ENCODE assay signal across 18 mouse cellular contexts in genomic region chr14:118864905-118865304, GRCm38 (mm10).
A peak's percentile ranks its signal among the peaks of the same experiment; 100 is the strongest.
DNase-seq lines count a peak whose midpoint lies in the region; ATAC-seq and TF ChIP-seq lines count a peak whose summit lies in the region.
"Had no signal": no experiment of that assay in that cellular context is flagged by ENCODE, and none has a peak within 500 bp of the region (broad histone marks: within the 10 kb centered on the region; RNA-seq: fewer than 3 reads in every experiment).

No protein-coding gene starts in this region.

- peak; percentile 87 for ATAC-seq in activated CD4-positive, CD25-positive, alpha-beta regulatory T cell, adult 4 months
- no peak for ATAC-seq in hindbrain, embryonic 11.5 days (ENCODE audit: low FRiP score)
- ATAC-seq: forebrain, embryonic 13.5 days; forebrain, postnatal 0 days; intestine, postnatal 0 days had no signal

- no peaks in the 10 kb centered on the region for H3K27me3 ChIP-seq in hindbrain, embryonic 11.5 days (ENCODE audit: control insufficient read depth, insufficient read depth, low read length)
- H3K27me3 ChIP-seq: forebrain, embryonic 13.5 days had no signal

- intact Hi-C loops in gastrocnemius, adult 2 months (cut with DNase I), result no loop called here

- DNase-seq in CD4-positive, CD25-positive, alpha-beta regulatory T cell, adult 2 months (ENCODE audit: low read depth, low spot score), result peak; percentile 51
- DNase-seq in CD8-positive naive resting alpha-beta T cell, adult 2 months (ENCODE audit: low read depth in 2 of 2, low spot score in 2 of 2), result peak; percentile 9 to 48
- DNase-seq in urinary bladder, adult 2 months (ENCODE audit: low spot score), result no peak
- no peak for DNase-seq in gastrocnemius, adult 2 months
- no peak for DNase-seq in hindbrain, embryonic 11.5 days (ENCODE audit: low spot score)
- DNase-seq: adrenal gland, adult 8-10 months; adrenal gland, postnatal 36 days; cerebellum, adult 2 months; cerebellum, postnatal 10 days; forebrain, postnatal 0 days; gastrocnemius, postnatal 25 days; heart, postnatal 10 days had no signal

- no peaks in the 10 kb centered on the region for H3K4me1 ChIP-seq in hindbrain, embryonic 11.5 days (replicated peaks; ENCODE audit: control insufficient read depth, insufficient read depth, low read length)
- H3K4me1 ChIP-seq: heart, embryonic 10.5 days had no signal

- H3K9ac ChIP-seq in hindbrain, embryonic 11.5 days (ENCODE audit: low read depth, low read length), result no peak overlapping the region
- H3K9ac ChIP-seq: forebrain, embryonic 13.5 days; forebrain, postnatal 0 days; hindbrain, embryonic 14.5 days had no signal

- TF ChIP-seq CTCF in gastrocnemius, adult 2 months (IDR thresholded peaks at IDR 0.05), result no peak

- no peaks in the 10 kb centered on the region for H3K36me3 ChIP-seq in hindbrain, embryonic 11.5 days (ENCODE audit: control insufficient read depth, insufficient read depth, low read length)
- H3K36me3 ChIP-seq: embryonic facial prominence, embryonic 10.5 days; heart, embryonic 10.5 days had no signal

- H3K4me2 ChIP-seq in hindbrain, embryonic 11.5 days (replicated peaks; ENCODE audit: low read depth, low read length), result no peak overlapping the region
- H3K4me2 ChIP-seq: forebrain, embryonic 13.5 days; hindbrain, embryonic 14.5 days had no signal

- H3K27ac ChIP-seq in gastrocnemius, adult 2 months, result no peak overlapping the region
- H3K27ac ChIP-seq in hindbrain, embryonic 11.5 days (ENCODE audit: low read depth, low read length), result no peak overlapping the region
- H3K27ac ChIP-seq: embryonic facial prominence, embryonic 10.5 days; forebrain, embryonic 13.5 days; heart, embryonic 10.5 days; hindbrain, embryonic 14.5 days had no signal

- no peak overlapping the region for H3K4me3 ChIP-seq in gastrocnemius, adult 2 months
- H3K4me3 ChIP-seq in hindbrain, embryonic 11.5 days (ENCODE audit: low read depth, low read length), result no peak overlapping the region
- H3K4me3 ChIP-seq: embryonic facial prominence, embryonic 10.5 days; forebrain, embryonic 13.5 days; heart, embryonic 10.5 days had no signal

- 63% methylated on average over 4 of the region's 4 CpGs for WGBS in hindbrain, embryonic 11.5 days

- no peaks in the 10 kb centered on the region for H3K9me3 ChIP-seq in hindbrain, embryonic 11.5 days (ENCODE audit: control insufficient read depth, low read length)
- H3K9me3 ChIP-seq: embryonic facial prominence, embryonic 10.5 days; forebrain, embryonic 13.5 days; heart, embryonic 10.5 days had no signal

Comparison
In these comparisons a context has a peak if more than half of its experiments do, and no peak if none do; other contexts are left out.
1. DNase-seq: peak in CD4-positive, CD25-positive, alpha-beta regulatory T cell, adult 2 months (single experiment) and CD8-positive naive resting alpha-beta T cell, adult 2 months (2 of 2); none in urinary bladder, adult 2 months (single experiment), gastrocnemius, adult 2 months (single experiment) and hindbrain, embryonic 11.5 days (single experiment).